Mouse (Mus musculus): Measurements from ENCODE around the gene Map3k6. TPM values are rescaled to one million over a fixed set of nuclear protein-coding genes. Genes with fewer than 3 reads are reported as not detected.
A peak's percentile ranks its signal among the peaks of the same experiment; 100 is the strongest.

Gene Map3k6
- total RNA-seq, 4 experiments from 2014 or later = 4.8 to 6.1 (median 5.8) TPM

- no peak for DNase-seq (ENCODE audit: low spot score in 2 of 2)
Measured at GRCm38 (mm10) chr4:133252089-133252488, 11.5 kb downstream of the Map3k6 start.

- no peak for DNase-seq (ENCODE audit: low spot score in 2 of 2)
Measured at GRCm38 (mm10) chr4:133253412-133253811, 12.8 kb downstream of the Map3k6 start.

- no peak for DNase-seq (ENCODE audit: low spot score in 2 of 2)
Measured at GRCm38 (mm10) chr4:133255392-133255791, 14.8 kb downstream of the Map3k6 start.

GRCm38 (mm10) chr4:133256820-133257219, 16.2 kb downstream of the Map3k6 start:
- no peak for DNase-seq (ENCODE audit: low spot score in 2 of 2)

- DNase-seq (ENCODE audit: low spot score in 2 of 2) = no peak
Measured at GRCm38 (mm10) chr4:133257230-133257629, 16.6 kb downstream of the Map3k6 start.

GRCm38 (mm10) chr4:133257798-133258408, 17.3 kb downstream of the Map3k6 start:
- DNase-seq (ENCODE audit: low spot score in 2 of 2) = no peak

GRCm38 (mm10) chr4:133261641-133262374, 21.2 kb downstream of the Map3k6 start:
- no peak for DNase-seq (ENCODE audit: low spot score in 2 of 2)

GRCm38 (mm10) chr4:133262375-133262765, 21.8 kb downstream of the Map3k6 start:
- DNase-seq (ENCODE audit: low spot score in 2 of 2) = no peak

- DNase-seq (ENCODE audit: low spot score in 2 of 2) = no peak
Measured at GRCm38 (mm10) chr4:133262882-133263281, 22.3 kb downstream of the Map3k6 start, which contains the start of gene Sytl1. Gene Sytl1 (minus strand): TSS chr4:133263113.

- no peak for DNase-seq (ENCODE audit: low spot score in 2 of 2)
Measured at GRCm38 (mm10) chr4:133263756-133264155, 23.1 kb downstream of the Map3k6 start.

GRCm38 (mm10) chr4:133264559-133264958, 23.9 kb downstream of the Map3k6 start:
- DNase-seq (ENCODE audit: low spot score in 2 of 2) = no peak

GRCm38 (mm10) chr4:133265297-133265696, 24.7 kb downstream of the Map3k6 start:
- no peak for DNase-seq (ENCODE audit: low spot score in 2 of 2)

GRCm38 (mm10) chr4:133265759-133266158, 25.1 kb downstream of the Map3k6 start:
- DNase-seq (ENCODE audit: low spot score in 2 of 2) = no peak

- DNase-seq (ENCODE audit: low spot score in 2 of 2) = no peak
Measured at GRCm38 (mm10) chr4:133266248-133266880, 25.7 kb downstream of the Map3k6 start.

GRCm38 (mm10) chr4:133268931-133269330, 28.3 kb downstream of the Map3k6 start:
- DNase-seq (ENCODE audit: low spot score in 2 of 2) = no peak

- DNase-seq (ENCODE audit: low spot score in 2 of 2) = no peak
Measured at GRCm38 (mm10) chr4:133269596-133269995, 29.0 kb downstream of the Map3k6 start.

- DNase-seq (ENCODE audit: low spot score in 2 of 2) = no peak
Measured at GRCm38 (mm10) chr4:133270929-133271328, 30.3 kb downstream of the Map3k6 start.

- DNase-seq (ENCODE audit: low spot score in 2 of 2) = peak; percentile 94 to 97
Measured at GRCm38 (mm10) chr4:133277104-133278026, 36.7 kb downstream of the Map3k6 start, which contains the start of gene Tmem222. Gene Tmem222 (minus strand): TSS chr4:133277792.

GRCm38 (mm10) chr4:133278067-133278466, 37.4 kb downstream of the Map3k6 start:
- DNase-seq (ENCODE audit: low spot score in 2 of 2) = no peak

- DNase-seq (ENCODE audit: low spot score in 2 of 2) = no peak
Measured at GRCm38 (mm10) chr4:133278482-133278881, 37.9 kb downstream of the Map3k6 start.

- no peak for DNase-seq (ENCODE audit: low spot score in 2 of 2)
Measured at GRCm38 (mm10) chr4:133281513-133281912, 40.9 kb downstream of the Map3k6 start.

All from layer of hippocampus, adult 8-10 months (tissue).